Mouse (Mus musculus): ENCODE data around the gene Trp73.

GRCm38 (mm10) chr4:154026441-154026761, 113.6 kb downstream of the Trp73 start:
- no peak for TF ChIP-seq CTCF (IDR thresholded peaks at IDR 0.05; ENCODE audit: insufficient read depth, low read depth, low read length)
- TF ChIP-seq POLR2A (IDR thresholded peaks at IDR 0.05; ENCODE audit: insufficient read depth, low read depth, low read length) = no peak

Data from olfactory bulb, adult 2 months (tissue).